Mouse (Mus musculus) kidney, adult 2 months (tissue): ENCODE measurements around the gene 1810062G17Rik.

Source experiments
- CTCF ChIP-seq: fragments of 200-500 bp; conservative IDR thresholded peaks from 2 replicates; pipeline ENCODE4 v1.5.1; 2011; ENCODE audit warnings: low read depth, mild to moderate bottlenecking, control low read depth, low read length, moderate library complexity, mixed read lengths; ENCODE audit not compliant: insufficient read depth, insufficient read length
- POLR2A ChIP-seq: fragments of 200-500 bp; IDR thresholded peaks from one replicate; pipeline ENCODE4 v1.6.1; 2011; ENCODE audit warnings: low read depth, low read length, control low read depth

- TF ChIP-seq CTCF (no peak), POLR2A (no peak)
Measured at GRCm38 (mm10) chr3:36501546-36501945, 25.8 kb downstream of the 1810062G17Rik start.
